Mouse (Mus musculus): ENCODE measurements around the gene Abhd11. TPM values are rescaled to one million over a fixed set of nuclear protein-coding genes. Genes with fewer than 3 reads are reported as not detected.

Abhd11 gene
- polyA plus RNA-seq, 1 experiment from 2014 or later, result 72.3 TPM

- peaks cover 12% of the 10 kb centered on the region; the same call in 1 of the 2 replicates for H3K36me3 ChIP-seq (replicated peaks; ENCODE audit: control insufficient read depth, insufficient read depth)
- H3K9ac ChIP-seq, result no peak overlapping the region
- H3K27ac ChIP-seq, result no peak overlapping the region
- ATAC-seq (ENCODE audit: low FRiP score), result no peak
- H3K27me3 ChIP-seq (ENCODE audit: control insufficient read depth, insufficient read depth, low read length), result no peaks in the 10 kb centered on the region
- H3K4me3 ChIP-seq (replicated peaks; ENCODE audit: low read length), result no peak overlapping the region
- H3K9me3 ChIP-seq (ENCODE audit: control insufficient read depth, low read length), result no peaks in the 10 kb centered on the region
- H3K4me1 ChIP-seq (replicated peaks; ENCODE audit: control insufficient read depth, insufficient read depth, low read length), result no peaks in the 10 kb centered on the region
- H3K4me2 ChIP-seq (replicated peaks), result no peak overlapping the region
- 96% methylated on average over 2 of the region's 2 CpGs for WGBS
- no peak for DNase-seq (ENCODE audit: low spot score)
Observed at GRCm38 (mm10) chr5:135034593-135034992, 25.6 kb downstream of the Abhd11 start.

GRCm38 (mm10) chr5:135035608-135036359, 26.8 kb downstream of the Abhd11 start:
- H3K9me3 ChIP-seq (ENCODE audit: control insufficient read depth, low read length), result no peaks in the 10 kb centered on the region
- 64% methylated on average over 18 of the region's 18 CpGs for WGBS
- H3K9ac ChIP-seq, result no peak overlapping the region
- no peak overlapping the region for H3K4me3 ChIP-seq (replicated peaks; ENCODE audit: low read length)
- peaks cover 16% of the 10 kb centered on the region for H3K36me3 ChIP-seq (replicated peaks; ENCODE audit: control insufficient read depth, insufficient read depth)
- H3K27me3 ChIP-seq (ENCODE audit: control insufficient read depth, insufficient read depth, low read length), result no peaks in the 10 kb centered on the region
- no peak overlapping the region for H3K4me2 ChIP-seq (replicated peaks)
- H3K4me1 ChIP-seq (replicated peaks; ENCODE audit: control insufficient read depth, insufficient read depth, low read length), result no peaks in the 10 kb centered on the region
- DNase-seq (ENCODE audit: low spot score) (no peak), ATAC-seq (ENCODE audit: low FRiP score) (no peak)
- no peak overlapping the region for H3K27ac ChIP-seq

GRCm38 (mm10) chr5:135037946-135038345, 29.0 kb downstream of the Abhd11 start:
- H3K4me2 ChIP-seq (replicated peaks), result no peak overlapping the region
- WGBS, result 100% methylated on average over 3 of the region's 3 CpGs
- H3K36me3 ChIP-seq (replicated peaks; ENCODE audit: control insufficient read depth, insufficient read depth), result peaks cover 16% of the 10 kb centered on the region
- DNase-seq (ENCODE audit: low spot score), result no peak
- no peak for ATAC-seq (ENCODE audit: low FRiP score)
- H3K27ac ChIP-seq, result no peak overlapping the region
- no peaks in the 10 kb centered on the region for H3K4me1 ChIP-seq (replicated peaks; ENCODE audit: control insufficient read depth, insufficient read depth, low read length)
- no peak overlapping the region for H3K9ac ChIP-seq
- no peaks in the 10 kb centered on the region for H3K27me3 ChIP-seq (ENCODE audit: control insufficient read depth, insufficient read depth, low read length)
- no peaks in the 10 kb centered on the region for H3K9me3 ChIP-seq (ENCODE audit: control insufficient read depth, low read length)
- H3K4me3 ChIP-seq (replicated peaks; ENCODE audit: low read length), result no peak overlapping the region

GRCm38 (mm10) chr5:135039541-135039940, 30.6 kb downstream of the Abhd11 start:
- no peaks in the 10 kb centered on the region for H3K9me3 ChIP-seq (ENCODE audit: control insufficient read depth, low read length)

GRCm38 (mm10) chr5:135040059-135040458, 31.1 kb downstream of the Abhd11 start:
- Histone ChIP-seq H3K36me3 (replicated peaks; ENCODE audit: control insufficient read depth, insufficient read depth) (peaks cover 24% of the 10 kb centered on the region), H3K4me1 (replicated peaks; ENCODE audit: control insufficient read depth, insufficient read depth, low read length) (no peaks in the 10 kb centered on the region), H3K27ac (no peak overlapping the region), H3K9me3 (ENCODE audit: control insufficient read depth, low read length) (no peaks in the 10 kb centered on the region), H3K9ac (no peak overlapping the region), H3K27me3 (ENCODE audit: control insufficient read depth, insufficient read depth, low read length) (no peaks in the 10 kb centered on the region), H3K4me2 (replicated peaks) (no peak overlapping the region), H3K4me3 (replicated peaks; ENCODE audit: low read length) (no peak overlapping the region)
- ATAC-seq (ENCODE audit: low FRiP score) (no peak), DNase-seq (ENCODE audit: low spot score) (no peak)
- 39% methylated on average over 6 of the region's 6 CpGs for WGBS

More at GRCm38 (mm10) chr5:135039541-135039940, 30.6 kb downstream of the Abhd11 start:
- WGBS, result 87% methylated on average over 9 of the region's 9 CpGs
- no peak for DNase-seq (ENCODE audit: low spot score)
- no peak overlapping the region for H3K4me3 ChIP-seq (replicated peaks; ENCODE audit: low read length)
- H3K27me3 ChIP-seq (ENCODE audit: control insufficient read depth, insufficient read depth, low read length), result no peaks in the 10 kb centered on the region
- H3K36me3 ChIP-seq (replicated peaks; ENCODE audit: control insufficient read depth, insufficient read depth), result peaks cover 21% of the 10 kb centered on the region
- no peak overlapping the region for H3K9ac ChIP-seq
- no peaks in the 10 kb centered on the region for H3K4me1 ChIP-seq (replicated peaks; ENCODE audit: control insufficient read depth, insufficient read depth, low read length)
- H3K4me2 ChIP-seq (replicated peaks), result no peak overlapping the region
- H3K27ac ChIP-seq, result no peak overlapping the region
- ATAC-seq (ENCODE audit: low FRiP score), result no peak

GRCm38 (mm10) chr5:135040777-135041176, 31.8 kb downstream of the Abhd11 start:
- Histone ChIP-seq H3K27ac (no peak overlapping the region), H3K4me2 (replicated peaks) (no peak overlapping the region), H3K9me3 (ENCODE audit: control insufficient read depth, low read length) (no peaks in the 10 kb centered on the region), H3K4me3 (replicated peaks; ENCODE audit: low read length) (no peak overlapping the region), H3K9ac (no peak overlapping the region), H3K36me3 (replicated peaks; ENCODE audit: control insufficient read depth, insufficient read depth) (peaks cover 32% of the 10 kb centered on the region), H3K27me3 (ENCODE audit: control insufficient read depth, insufficient read depth, low read length) (no peaks in the 10 kb centered on the region), H3K4me1 (replicated peaks; ENCODE audit: control insufficient read depth, insufficient read depth, low read length) (no peaks in the 10 kb centered on the region)
- no peak for ATAC-seq (ENCODE audit: low FRiP score)
- no peak for DNase-seq (ENCODE audit: low spot score)
- 82% methylated on average over 11 of the region's 11 CpGs for WGBS

GRCm38 (mm10) chr5:135042105-135042788, 33.3 kb downstream of the Abhd11 start:
- DNase-seq (ENCODE audit: low spot score) (no peak), ATAC-seq (ENCODE audit: low FRiP score) (no peak)
- Histone ChIP-seq H3K36me3 (replicated peaks; ENCODE audit: control insufficient read depth, insufficient read depth) (peaks cover 41% of the 10 kb centered on the region), H3K27me3 (ENCODE audit: control insufficient read depth, insufficient read depth, low read length) (no peaks in the 10 kb centered on the region), H3K4me3 (replicated peaks; ENCODE audit: low read length) (no peak overlapping the region), H3K9me3 (ENCODE audit: control insufficient read depth, low read length) (no peaks in the 10 kb centered on the region), H3K9ac (no peak overlapping the region), H3K27ac (no peak overlapping the region), H3K4me2 (replicated peaks) (no peak overlapping the region), H3K4me1 (replicated peaks; ENCODE audit: control insufficient read depth, insufficient read depth, low read length) (no peaks in the 10 kb centered on the region)
- 22% methylated on average over 21 of the region's 21 CpGs for WGBS

GRCm38 (mm10) chr5:135044575-135044974, 35.6 kb downstream of the Abhd11 start:
- Histone ChIP-seq H3K4me2 (replicated peaks) (no peak overlapping the region), H3K9me3 (ENCODE audit: control insufficient read depth, low read length) (no peaks in the 10 kb centered on the region), H3K4me3 (replicated peaks; ENCODE audit: low read length) (no peak overlapping the region), H3K27ac (no peak overlapping the region), H3K27me3 (ENCODE audit: control insufficient read depth, insufficient read depth, low read length) (no peaks in the 10 kb centered on the region), H3K9ac (no peak overlapping the region), H3K36me3 (replicated peaks; ENCODE audit: control insufficient read depth, insufficient read depth) (peaks cover 46% of the 10 kb centered on the region), H3K4me1 (replicated peaks; ENCODE audit: control insufficient read depth, insufficient read depth, low read length) (no peaks in the 10 kb centered on the region)
- DNase-seq (ENCODE audit: low spot score) (no peak), ATAC-seq (ENCODE audit: low FRiP score) (no peak)
- WGBS, result 95% methylated on average over 3 of the region's 3 CpGs

GRCm38 (mm10) chr5:135048539-135048938, 39.6 kb downstream of the Abhd11 start:
- no peaks in the 10 kb centered on the region for H3K4me1 ChIP-seq (replicated peaks; ENCODE audit: control insufficient read depth, insufficient read depth, low read length)
- WGBS, result 92% methylated on average over 5 of the region's 5 CpGs

More at GRCm38 (mm10) chr5:135048539-135048938, 39.6 kb downstream of the Abhd11 start:
- H3K27me3 ChIP-seq (ENCODE audit: control insufficient read depth, insufficient read depth, low read length), result no peaks in the 10 kb centered on the region
- H3K9ac ChIP-seq, result no peak overlapping the region
- no peak overlapping the region for H3K4me2 ChIP-seq (replicated peaks)
- H3K9me3 ChIP-seq (ENCODE audit: control insufficient read depth, low read length), result no peaks in the 10 kb centered on the region
- ATAC-seq (ENCODE audit: low FRiP score), result no peak
- no peak overlapping the region for H3K4me3 ChIP-seq (replicated peaks; ENCODE audit: low read length)
- H3K27ac ChIP-seq, result no peak overlapping the region
- H3K36me3 ChIP-seq (replicated peaks; ENCODE audit: control insufficient read depth, insufficient read depth), result peaks cover 58% of the 10 kb centered on the region
- no peak for DNase-seq (ENCODE audit: low spot score)
